Mouse (Mus musculus): ENCODE data around the gene H2-Q2.
"Not testable (repeated sequence)": the region's sequence is repeated elsewhere in the genome, so short reads cannot be mapped to it uniquely, and the experiment has no call there.

H2-Q2 gene

DNA sequence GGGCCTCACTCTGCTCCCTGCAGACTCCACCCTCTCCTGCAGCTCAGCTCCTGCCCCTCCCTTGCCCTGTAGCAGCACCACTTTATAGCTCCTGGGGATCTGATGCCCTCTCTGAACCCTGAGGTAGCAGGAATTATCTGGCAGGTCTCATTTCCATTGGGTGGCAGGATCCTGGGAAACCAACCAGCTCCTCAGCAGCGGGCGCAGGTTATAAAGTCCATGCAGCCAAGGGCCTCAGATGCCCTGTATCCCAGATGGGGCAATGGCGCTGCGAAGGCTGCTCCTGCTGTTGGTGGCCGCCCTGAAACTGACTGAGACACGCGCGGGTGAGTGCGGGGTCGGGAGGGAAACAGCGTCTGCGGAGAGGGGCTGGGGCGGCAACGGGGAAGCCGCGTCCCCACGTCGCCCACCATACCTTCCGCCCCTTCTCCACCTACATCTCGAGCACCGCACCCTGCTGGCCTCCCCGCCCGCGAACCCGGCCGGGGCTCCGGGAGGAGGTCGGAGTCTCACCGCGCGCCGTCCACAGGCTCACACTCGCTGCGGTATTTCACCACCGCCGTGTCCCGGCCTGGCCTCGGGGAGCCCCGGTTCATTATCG is at the start of gene H2-Q2:
Gene H2-Q2, plus strand, starts transcription at position 172 of the 601 bp plus-strand sequence.
- DNase-seq (ENCODE audit: extremely low read depth, insufficient read length, low spot score): no peak

- not testable (repeated sequence) for DNase-seq (ENCODE audit: extremely low read depth, insufficient read length, low spot score)
These were observed 46.2 kb upstream of the H2-Q2 start for GRCm38 (mm10) chr17:35295796-35296195.

DNA sequence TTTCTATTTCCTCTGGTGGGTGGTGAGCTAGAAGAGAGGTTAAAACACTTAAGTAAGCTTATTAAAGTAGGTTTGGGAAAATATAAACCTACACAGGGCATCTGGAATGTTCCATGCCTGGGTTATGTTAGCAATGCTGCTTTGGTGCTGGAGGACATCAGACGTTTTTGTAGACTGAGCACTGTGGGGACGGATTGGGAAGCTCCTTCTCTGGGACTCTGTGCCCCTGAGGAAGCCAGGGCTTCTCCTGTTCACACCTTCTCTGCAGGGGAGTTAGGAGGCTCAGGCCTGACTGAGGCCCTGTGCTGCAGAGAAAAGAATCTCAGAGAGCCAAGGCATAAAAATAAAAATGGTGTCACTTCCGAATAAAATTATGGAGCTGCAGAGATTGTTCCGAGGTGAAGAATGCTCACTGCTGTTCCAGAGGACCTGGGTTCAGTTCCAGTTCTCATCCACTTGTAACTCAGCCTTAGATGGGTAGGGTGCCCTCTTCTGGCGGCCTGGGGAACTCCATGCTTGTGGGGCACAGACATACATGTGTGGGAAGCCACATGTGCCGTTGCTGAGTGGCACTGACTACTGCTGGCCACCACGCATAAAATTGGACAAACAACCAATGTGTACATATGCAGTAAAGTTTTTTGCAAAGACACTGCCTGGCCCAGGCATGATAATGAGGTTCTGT is 41.6 kb upstream of the H2-Q2 start:
- not testable (repeated sequence) for DNase-seq (ENCODE audit: extremely low read depth, insufficient read length, low spot score)

DNA sequence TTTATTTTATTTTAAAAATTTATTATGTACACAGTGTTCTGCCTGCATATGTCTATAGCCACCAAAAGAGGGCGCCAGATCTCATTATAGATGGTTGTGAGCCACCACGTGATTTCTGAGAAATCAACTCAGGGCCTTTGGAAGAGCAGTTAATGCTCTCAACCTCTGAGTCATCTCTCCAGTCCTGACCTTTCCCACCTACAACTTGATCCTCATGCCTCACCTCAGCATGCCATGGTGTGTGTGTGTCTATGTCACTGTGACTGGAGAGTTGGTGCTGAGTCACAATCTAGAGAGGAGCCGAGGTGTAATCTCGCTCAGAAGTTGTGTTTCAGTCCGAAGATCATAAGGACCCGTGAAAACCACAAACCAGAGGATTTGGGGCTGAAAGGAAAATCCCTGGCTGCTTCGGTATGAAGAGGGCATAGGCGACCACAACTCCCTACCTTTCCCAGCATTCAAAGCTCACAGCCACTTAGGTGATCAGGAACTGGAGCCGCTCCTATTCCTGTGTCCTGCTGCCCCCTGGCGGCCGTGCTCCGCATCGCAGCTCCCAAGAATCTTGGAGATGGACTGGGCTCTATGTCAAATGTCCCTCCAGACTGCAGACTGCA is 40.3 kb upstream of the H2-Q2 start:
- peak; percentile 86 for DNase-seq (ENCODE audit: extremely low read depth, insufficient read length, low spot score)

DNA sequence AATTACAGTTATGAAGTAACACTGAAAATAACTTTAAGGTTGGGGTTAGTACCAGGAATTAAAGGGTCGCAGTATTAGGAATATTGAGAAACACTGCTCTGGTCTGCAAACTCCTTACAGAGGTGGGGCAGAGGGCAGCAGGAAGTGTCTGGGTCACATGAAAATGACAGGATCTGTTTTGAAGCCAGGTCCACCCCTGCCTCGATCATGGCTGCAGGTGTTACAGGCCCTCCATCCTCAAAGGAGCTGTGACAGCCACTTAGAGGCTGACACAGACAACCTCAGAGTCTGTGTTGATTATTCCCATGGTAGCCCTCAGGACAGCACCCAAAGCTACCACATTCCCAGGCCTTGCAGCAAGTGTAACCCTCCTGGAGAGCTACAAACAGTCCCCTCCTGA is 38.8 kb upstream of the H2-Q2 start:
- DNase-seq (ENCODE audit: extremely low read depth, insufficient read length, low spot score): no peak

- no peak for DNase-seq (ENCODE audit: extremely low read depth, insufficient read length, low spot score)
These were observed 38.2 kb upstream of the H2-Q2 start for GRCm38 (mm10) chr17:35303756-35304350.

GRCm38 (mm10) chr17:35304478-35304877 is 37.6 kb upstream of the H2-Q2 start:
- DNase-seq (ENCODE audit: extremely low read depth, insufficient read length, low spot score): no peak

- DNase-seq (ENCODE audit: extremely low read depth, insufficient read length, low spot score): not testable (repeated sequence)
These were observed 37.1 kb upstream of the H2-Q2 start for GRCm38 (mm10) chr17:35304921-35305320.

GRCm38 (mm10) chr17:35318671-35319070 is 23.4 kb upstream of the H2-Q2 start:
- no peak for DNase-seq (ENCODE audit: extremely low read depth, insufficient read length, low spot score)

DNA sequence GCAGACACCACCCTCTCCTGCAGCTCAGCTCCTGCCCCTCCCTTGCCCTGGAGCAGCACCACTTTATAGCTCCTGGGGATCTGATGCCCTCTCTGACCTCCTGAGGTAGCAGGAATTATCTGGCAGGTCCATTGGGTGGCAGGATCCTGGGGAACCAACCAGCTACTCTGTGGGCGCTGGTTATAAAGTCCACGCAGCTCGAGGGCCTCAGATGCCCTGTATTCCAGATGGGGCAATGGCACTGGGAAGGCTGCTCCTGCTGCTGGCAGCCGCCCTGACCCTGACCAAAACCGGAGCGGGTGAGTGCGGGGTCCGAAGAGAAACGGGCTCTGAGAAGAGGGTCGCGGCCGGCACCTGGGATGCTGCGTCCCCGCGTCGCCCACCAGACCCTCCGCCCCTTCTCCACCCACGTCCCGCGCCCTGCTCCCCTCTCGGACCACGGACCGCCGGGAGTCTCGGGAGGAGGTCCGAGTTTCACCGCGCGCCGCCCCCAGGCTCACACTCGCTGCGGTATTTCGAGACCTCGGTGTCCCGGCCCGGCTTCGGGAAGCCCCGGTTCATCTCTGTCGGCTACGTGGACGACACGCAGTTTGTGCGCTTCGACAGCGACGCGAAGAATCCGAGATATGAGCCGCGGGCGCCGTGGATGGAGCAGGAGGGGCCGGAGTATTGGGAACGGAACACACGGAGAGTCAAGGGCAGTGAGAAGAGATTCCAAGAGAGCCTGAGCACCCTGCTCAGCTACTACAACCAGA is 21.5 kb upstream of the H2-Q2 start, which contains the start of gene H2-Q1:
Gene H2-Q1, plus strand, starts transcription at position 79 of the 755 bp plus-strand sequence.
- no peak for DNase-seq (ENCODE audit: extremely low read depth, insufficient read length, low spot score)

DNA sequence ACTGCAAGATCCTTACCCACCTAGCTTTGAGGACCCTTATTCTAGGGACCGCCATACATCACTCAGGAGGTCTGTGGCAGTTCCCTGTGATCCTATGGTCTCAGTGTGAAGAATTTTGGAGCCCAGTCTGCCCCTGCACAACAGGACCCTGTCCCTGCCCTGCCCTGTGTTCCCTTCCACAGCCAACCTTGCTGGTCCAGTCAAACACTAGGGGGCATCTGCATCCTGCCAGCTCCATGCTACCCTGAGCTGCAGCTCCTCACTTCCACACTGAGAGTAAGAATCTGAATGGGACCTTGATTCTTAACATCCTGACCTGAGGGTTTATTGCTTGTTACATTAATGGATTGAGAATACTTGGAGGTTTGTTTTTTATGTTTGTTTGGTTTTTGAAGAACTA is 16.9 kb upstream of the H2-Q2 start:
- not testable (repeated sequence) for DNase-seq (ENCODE audit: extremely low read depth, insufficient read length, low spot score)

GRCm38 (mm10) chr17:35326000-35326399 is 16.0 kb upstream of the H2-Q2 start:
- DNase-seq (ENCODE audit: extremely low read depth, insufficient read length, low spot score): not testable (repeated sequence)

DNA sequence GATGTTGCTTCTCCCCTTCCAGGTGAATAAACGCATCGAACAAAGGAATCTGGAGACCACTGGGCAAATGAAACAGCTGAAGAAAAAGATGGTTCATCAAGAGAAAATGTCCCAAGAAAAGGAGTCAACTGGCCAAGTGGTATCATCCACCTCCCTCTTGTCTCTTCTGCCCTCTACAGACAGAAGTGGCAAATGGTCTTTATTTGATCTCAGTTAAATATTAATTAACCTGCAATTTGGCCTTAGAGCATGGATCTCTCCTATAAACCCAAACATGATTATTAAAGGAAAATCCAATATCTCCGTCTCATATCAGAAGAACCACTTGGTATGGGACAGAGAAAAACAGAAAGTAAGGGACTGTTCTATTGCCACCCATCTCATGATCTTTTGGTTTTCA is 12.3 kb upstream of the H2-Q2 start:
- not testable (repeated sequence) for DNase-seq (ENCODE audit: extremely low read depth, insufficient read length, low spot score)

- DNase-seq (ENCODE audit: extremely low read depth, insufficient read length, low spot score): not testable (repeated sequence)
These were observed 10.5 kb upstream of the H2-Q2 start for GRCm38 (mm10) chr17:35331546-35331945.

DNA sequence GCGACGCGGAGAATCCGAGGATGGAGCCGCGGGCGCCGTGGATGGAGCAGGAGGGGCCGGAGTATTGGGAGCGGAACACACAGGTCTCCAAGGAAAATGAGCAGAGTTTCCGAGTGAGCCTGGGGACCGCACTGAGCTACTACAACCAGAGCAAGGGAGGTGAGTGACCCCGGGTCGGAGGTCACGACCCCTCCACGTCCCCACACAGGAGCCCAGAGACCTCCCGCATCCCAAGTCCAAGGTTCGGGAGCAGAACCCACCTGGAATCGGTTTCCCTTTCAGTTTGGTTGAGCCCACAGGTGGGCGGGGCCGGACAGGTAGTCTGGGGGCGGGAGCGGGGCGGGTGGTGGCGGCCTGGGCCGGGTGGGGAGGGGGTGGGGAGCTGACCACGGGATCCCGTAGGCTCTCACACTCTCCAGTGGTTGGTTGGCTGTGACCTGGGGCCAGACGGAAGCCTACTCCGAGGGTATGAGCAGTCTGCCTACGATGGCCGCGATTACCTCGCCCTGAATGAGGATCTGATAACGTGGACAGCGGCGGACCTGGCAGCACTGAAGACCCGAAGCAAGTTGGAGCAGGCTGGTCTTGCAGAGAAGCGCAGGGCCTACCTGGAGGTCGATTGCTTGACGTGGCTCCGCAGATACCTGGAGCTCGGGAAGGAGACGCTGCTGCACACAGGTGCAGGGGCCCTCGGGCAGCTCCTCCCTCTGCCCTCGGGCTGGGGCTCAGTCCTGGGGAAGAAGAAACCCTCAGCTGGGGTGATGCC is 852 bp downstream of the H2-Q2 start:
- DNase-seq (ENCODE audit: extremely low read depth, insufficient read length, low spot score): no peak

GRCm38 (mm10) chr17:35347659-35348058 is 5.6 kb downstream of the H2-Q2 start:
- DNase-seq (ENCODE audit: extremely low read depth, insufficient read length, low spot score): not testable (repeated sequence)

DNA sequence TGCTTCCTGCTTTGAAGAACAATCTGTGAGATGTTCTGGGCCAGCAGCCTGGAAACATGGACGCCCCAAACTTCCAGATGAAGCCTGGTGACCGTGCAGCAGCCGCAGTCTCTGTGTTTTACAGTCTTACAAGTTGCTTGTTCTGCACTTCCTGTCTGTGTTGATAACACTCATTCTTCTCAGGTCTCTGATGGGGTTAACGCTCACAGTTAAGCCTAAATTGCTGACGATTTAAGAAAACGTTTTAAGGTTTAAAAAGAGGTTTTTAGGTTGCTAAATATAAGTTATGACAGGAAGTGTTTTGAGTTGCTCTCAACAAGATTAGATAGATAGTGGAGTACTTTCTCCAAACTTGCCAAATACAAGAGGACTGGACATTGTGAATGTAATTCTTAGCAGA is 11.2 kb downstream of the H2-Q2 start:
- not testable (repeated sequence) for DNase-seq (ENCODE audit: extremely low read depth, insufficient read length, low spot score)

DNA sequence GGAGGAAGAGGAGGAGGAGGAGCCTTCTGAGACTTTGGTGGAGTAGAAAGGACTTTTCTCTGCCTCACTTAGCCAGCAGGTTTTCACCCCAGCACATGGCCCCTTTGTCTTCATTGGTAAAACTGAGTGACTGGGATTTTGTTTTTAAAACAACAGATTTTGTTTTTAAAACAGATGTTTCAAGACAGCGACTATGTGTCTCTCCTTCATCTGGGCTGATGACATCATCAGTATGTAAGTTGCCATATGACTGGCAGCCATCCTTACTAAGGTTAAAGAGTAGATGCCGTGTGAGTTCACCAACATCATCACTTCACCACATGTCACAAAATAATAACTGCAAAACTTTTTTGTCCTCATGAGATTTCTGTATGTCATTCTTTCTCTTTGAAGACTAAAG is 12.0 kb downstream of the H2-Q2 start:
- DNase-seq (ENCODE audit: extremely low read depth, insufficient read length, low spot score): no peak

GRCm38 (mm10) chr17:35357086-35357485 is 15.0 kb downstream of the H2-Q2 start:
- no peak for DNase-seq (ENCODE audit: extremely low read depth, insufficient read length, low spot score)
